Mouse (Mus musculus): ENCODE measurements around the gene Spata2.

Spata2 gene

DNA sequence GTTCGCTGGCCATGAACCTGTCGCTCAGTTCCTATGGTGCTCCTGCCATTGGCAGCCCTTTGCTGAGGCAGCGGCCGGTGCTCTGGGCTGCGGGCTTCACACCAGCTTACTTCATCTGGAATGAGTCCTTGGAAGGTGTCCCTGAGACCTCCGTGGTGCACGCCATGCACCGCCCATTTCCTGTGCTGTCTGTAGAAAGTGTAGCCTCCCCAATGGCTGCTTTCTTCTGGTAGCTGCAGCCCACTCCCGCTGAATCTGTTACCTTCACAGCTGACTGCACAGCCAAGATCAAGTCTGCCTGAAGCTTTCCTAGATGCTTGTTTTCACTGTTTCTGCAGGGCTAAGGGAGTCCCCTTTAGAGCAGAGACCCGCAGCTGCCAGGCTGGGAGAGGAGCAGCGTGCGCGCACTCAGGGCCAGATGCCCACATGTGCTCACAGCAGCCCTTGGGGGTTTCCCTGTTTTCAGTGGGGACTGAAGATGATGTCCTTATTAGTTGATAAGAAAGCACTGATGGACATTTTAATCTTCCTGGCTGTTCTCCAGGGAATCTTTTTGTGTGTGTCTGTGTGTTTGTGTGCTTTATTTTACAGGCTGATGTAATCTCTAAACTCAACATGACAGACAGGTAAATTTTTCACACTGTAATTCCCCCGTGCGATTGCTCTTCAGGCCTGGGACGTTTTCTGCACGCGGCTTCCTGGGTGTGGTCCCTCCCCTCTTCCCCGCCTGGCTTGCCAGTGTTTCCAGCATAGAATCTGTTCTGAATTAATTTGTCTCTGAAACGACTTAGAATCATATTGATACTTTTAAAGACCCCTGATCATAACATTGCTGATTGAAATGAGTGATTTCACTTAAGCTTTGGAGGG, 46.5 kb downstream of the Spata2 start:
- no peak for DNase-seq (ENCODE audit: low spot score)

DNA sequence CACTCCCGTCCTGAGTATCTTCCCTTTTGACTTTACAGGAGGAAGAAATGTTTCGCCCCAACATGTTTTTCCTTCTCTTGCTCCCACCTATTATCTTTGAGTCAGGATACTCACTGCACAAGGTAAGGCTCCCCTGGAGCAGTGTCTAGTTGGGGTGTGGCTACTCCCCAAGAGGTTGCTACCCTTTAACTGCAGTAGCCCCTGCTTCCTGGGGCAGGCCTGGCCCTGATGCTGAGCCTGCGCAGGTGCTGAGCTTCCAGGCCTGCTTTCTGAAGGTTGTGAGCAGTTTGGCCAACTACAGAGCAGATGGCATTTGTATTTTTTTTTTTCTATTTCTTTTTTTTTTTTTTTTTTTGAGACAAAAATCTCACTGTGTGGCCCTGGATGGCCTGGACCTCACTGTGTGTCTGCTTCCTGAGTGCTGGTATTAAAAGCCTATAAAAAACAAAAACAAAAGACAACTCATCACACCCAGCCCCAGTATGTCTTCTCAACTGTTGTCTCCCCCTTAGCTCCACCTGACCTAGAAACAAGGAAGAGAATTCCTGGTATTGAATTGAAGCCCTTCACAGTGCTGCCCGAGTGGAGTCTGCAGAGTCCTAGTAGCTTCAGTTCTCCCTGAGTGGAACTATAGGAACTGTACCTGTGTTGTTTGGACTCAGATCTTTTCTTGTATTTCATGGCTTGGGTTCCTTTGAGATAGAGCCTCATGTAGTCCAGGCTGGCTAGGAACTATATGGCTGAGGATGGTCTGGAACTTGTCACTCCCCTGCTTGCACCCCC, 49.1 kb downstream of the Spata2 start:
- DNase-seq (ENCODE audit: low spot score), result no peak

DNA sequence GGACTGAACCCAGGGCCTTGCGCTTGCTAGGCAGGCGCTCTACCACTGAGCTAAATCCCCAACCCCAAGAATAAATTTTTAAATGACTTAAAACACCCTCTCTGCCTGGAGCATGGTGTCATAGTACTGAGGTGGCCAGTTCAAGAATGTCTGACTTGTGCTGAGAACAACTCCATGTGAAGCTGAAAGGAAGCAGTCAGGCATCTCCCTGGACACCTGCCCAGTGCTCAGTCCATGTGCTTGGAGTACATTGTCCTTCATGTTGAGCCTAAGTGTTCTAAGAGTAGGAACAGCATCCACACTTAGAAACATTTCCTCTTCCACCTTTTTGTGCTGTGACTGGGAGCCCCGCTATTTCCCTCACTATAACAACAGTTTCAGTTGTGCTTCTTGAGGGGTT, 53.3 kb downstream of the Spata2 start:
- no peak for DNase-seq (ENCODE audit: low spot score)

- no peak for DNase-seq (ENCODE audit: low spot score)
Observed at GRCm38 (mm10) chr2:167436371-167436770, 56.3 kb downstream of the Spata2 start.

DNA sequence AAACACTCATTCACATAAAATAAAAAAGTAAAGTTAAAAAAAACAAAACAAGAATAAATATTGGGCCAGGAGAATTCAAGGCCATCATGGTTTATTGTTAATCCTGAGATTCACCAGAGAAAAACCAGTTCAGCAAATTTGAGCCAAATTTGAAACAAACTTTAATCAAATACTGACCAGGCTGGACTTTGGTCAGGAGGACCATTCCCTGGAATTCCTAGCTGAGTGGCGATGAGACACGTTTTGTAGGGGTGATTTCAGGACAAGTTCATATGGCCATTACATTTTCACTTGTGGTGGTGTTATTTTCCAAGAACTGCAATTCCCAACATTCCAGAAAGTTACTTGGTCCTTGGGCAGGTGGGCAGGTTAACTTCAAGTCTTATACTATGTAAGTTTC, 57.1 kb downstream of the Spata2 start:
- no peak for DNase-seq (ENCODE audit: low spot score)

DNA sequence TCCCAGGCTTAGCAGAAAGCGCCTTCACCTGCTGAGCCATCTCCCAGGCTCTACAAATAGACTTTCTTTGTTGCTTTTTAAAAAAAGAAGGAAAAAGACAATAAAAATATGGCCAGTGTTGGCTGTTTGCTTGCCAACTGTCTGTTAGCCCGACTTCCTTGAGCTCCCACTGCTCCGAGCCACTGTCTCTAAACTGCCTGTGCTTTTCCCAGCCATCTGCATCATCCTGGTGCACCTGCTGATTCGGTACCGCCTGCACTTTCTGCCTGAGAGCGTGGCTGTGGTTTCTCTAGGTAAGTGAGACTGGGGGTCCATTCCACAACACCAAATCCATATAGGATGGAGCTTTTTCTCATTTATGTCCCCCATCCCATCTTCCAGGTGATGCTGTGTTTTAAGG, 58.1 kb downstream of the Spata2 start:
- DNase-seq (ENCODE audit: low spot score), result no peak

GRCm38 (mm10) chr2:167431418-167431776, 61.3 kb downstream of the Spata2 start:
- DNase-seq (ENCODE audit: low spot score), result no peak
